Mouse (Mus musculus): ENCODE measurements at regions not wholly inside any gene's neighbourhood (a gene's known extent, or its start where the extent isn't known, plus 50 kb on each side); places are given as distances from the start of the nearest gene placed in this dataset.
A peak's percentile ranks its signal among the peaks of the same experiment; 100 is the strongest.

GRCm38 (mm10) chr1:75612083-75612720, 66.1 kb downstream of the Slc4a3 start:
- DNase-seq (ENCODE audit: low spot score in 2 of 2), result no peak

- DNase-seq (ENCODE audit: low spot score in 2 of 2), result no peak
These were observed 67.1 kb downstream of the Slc4a3 start for GRCm38 (mm10) chr1:75613206-75613605.

- DNase-seq (ENCODE audit: low spot score in 2 of 2), result no peak
These were observed 70.9 kb downstream of the Slc4a3 start for GRCm38 (mm10) chr1:75616971-75617370.

GRCm38 (mm10) chr1:75618367-75618790, 72.3 kb downstream of the Slc4a3 start:
- peak in 1 of 2 experiments; percentile 10 for DNase-seq (ENCODE audit: low spot score in 2 of 2)

- no peak for DNase-seq (ENCODE audit: low spot score in 2 of 2)
These were observed 84.2 kb downstream of the Slc4a3 start for GRCm38 (mm10) chr1:75630287-75630686.

- DNase-seq (ENCODE audit: low spot score in 2 of 2), result no peak
These were observed 85.7 kb downstream of the Slc4a3 start for GRCm38 (mm10) chr1:75631729-75632128.

- DNase-seq (ENCODE audit: low spot score in 2 of 2), result no peak
These were observed 89.5 kb downstream of the Slc4a3 start for GRCm38 (mm10) chr1:75635591-75635990.

- DNase-seq (ENCODE audit: low spot score in 2 of 2), result no peak
These were observed 93.2 kb downstream of the Slc4a3 start for GRCm38 (mm10) chr1:75639031-75640001.

GRCm38 (mm10) chr1:75642496-75642895, 96.4 kb downstream of the Slc4a3 start:
- no peak for DNase-seq (ENCODE audit: low spot score in 2 of 2)

GRCm38 (mm10) chr1:75652547-75652946, 106.5 kb downstream of the Slc4a3 start:
- DNase-seq (ENCODE audit: low spot score in 2 of 2), result peak; percentile 19 to 49

- no peak for DNase-seq (ENCODE audit: low spot score in 2 of 2)
These were observed 107.0 kb downstream of the Slc4a3 start for GRCm38 (mm10) chr1:75652987-75653573.

- DNase-seq (ENCODE audit: low spot score in 2 of 2), result peak; percentile 62 to 77
These were observed 107.6 kb downstream of the Slc4a3 start for GRCm38 (mm10) chr1:75653671-75654076.

GRCm38 (mm10) chr1:75656592-75656991, 110.5 kb downstream of the Slc4a3 start:
- no peak for DNase-seq (ENCODE audit: low spot score in 2 of 2)

GRCm38 (mm10) chr1:75660336-75661100, 114.5 kb downstream of the Slc4a3 start:
- DNase-seq (ENCODE audit: low spot score in 2 of 2), result no peak

GRCm38 (mm10) chr1:75662141-75662990, 116.3 kb downstream of the Slc4a3 start:
- peak; percentile 17 to 27 for DNase-seq (ENCODE audit: low spot score in 2 of 2)

GRCm38 (mm10) chr1:75667736-75668269, 121.7 kb downstream of the Slc4a3 start:
- no peak for DNase-seq (ENCODE audit: low spot score in 2 of 2)

GRCm38 (mm10) chr1:75676295-75676694, 130.2 kb downstream of the Slc4a3 start:
- DNase-seq (ENCODE audit: low spot score in 2 of 2), result no peak

GRCm38 (mm10) chr1:75677695-75678094, 131.6 kb downstream of the Slc4a3 start:
- DNase-seq (ENCODE audit: low spot score in 2 of 2), result no peak

GRCm38 (mm10) chr1:75678279-75678678, 132.2 kb downstream of the Slc4a3 start:
- no peak for DNase-seq (ENCODE audit: low spot score in 2 of 2)

GRCm38 (mm10) chr1:75680366-75680765, 134.3 kb downstream of the Slc4a3 start:
- DNase-seq (ENCODE audit: low spot score in 2 of 2), result no peak

All from heart, adult 9 months (tissue).